Mouse (Mus musculus) midbrain, embryonic 10.5 days (tissue): ENCODE measurements around the gene Lnx2. TPM values are rescaled to one million over a fixed set of nuclear protein-coding genes. Genes with fewer than 3 reads are reported as not detected.
A peak's percentile ranks its signal among the peaks of the same experiment; 100 is the strongest.

Experiments
- DNase-seq: peaks from one replicate; pipeline ENCODE4 v3.0.0-alpha.2; 2017; ENCODE audit warnings: low spot score
- H3K27ac ChIP-seq: fragments of 300-500 bp; sonication (generic); replicated peaks from 2 replicates; pipeline ENCODE4 v1.5.1; 2016; ENCODE audit warnings: mild to moderate bottlenecking
- H3K27me3 ChIP-seq: fragments of 300-500 bp; sonication (generic); 2 replicates; pipeline ENCODE4 v1.6.1; 2016; ENCODE audit warnings: low read depth, mild to moderate bottlenecking; ENCODE audit not compliant: poor library complexity, severe bottlenecking
- H3K36me3 ChIP-seq: fragments of 300-500 bp; sonication (generic); 2 replicates; pipeline ENCODE4 v1.6.1; 2016; ENCODE audit warnings: mild to moderate bottlenecking, moderate library complexity
- H3K4me1 ChIP-seq: fragments of 300-500 bp; sonication (generic); 2 replicates; pipeline ENCODE4 v1.6.1; 2016
- H3K4me3 ChIP-seq: fragments of 300-500 bp; sonication (generic); 2 replicates; pipeline ENCODE4 v1.5.1; 2016; ENCODE audit warnings: mild to moderate bottlenecking, moderate library complexity
- H3K9me3 ChIP-seq: fragments of 300-500 bp; sonication (generic); replicated peaks from 2 replicates; pipeline ENCODE4 v1.6.1; 2016; ENCODE audit warnings: mild to moderate bottlenecking
- WGBS: fragments of 180-500 bp; shearing (Covaris S2); methylation state at CpG from one replicate; pipeline ENCODE4 v1.1.7; 2016; 5-methylcytosine and 5-hydroxymethylcytosine counted together
- polyA plus RNA-seq: library from polyadenylated mRNA; unstranded; fragments of >200 nt; fragmentation: Nextera tagmentation; extraction: Ambion mirVana; gene quantifications from 2 replicates; pipeline ENCODE4 v1.2.1, GENCODE M21; 2016

The Lnx2 gene
- polyA plus RNA-seq = 7.6 and 7.7 TPM in 2 replicates

- under 1% methylated on average over 65 of the region's 65 CpGs for WGBS
- peak; percentile 98 for DNase-seq
Measured at GRCm38 (mm10) chr5:147076026-147076798, at the start of gene Lnx2. Lnx2 (minus strand) TSS chr5:147076586.

GRCm38 (mm10) chr5:147125542-147126185, 49.3 kb upstream of the Lnx2 start:
- DNase-seq = no peak
- H3K36me3 ChIP-seq = no peaks in the 10 kb centered on the region
- no peak overlapping the region for H3K27ac ChIP-seq
- no peak overlapping the region for H3K4me3 ChIP-seq
- WGBS = 90% methylated on average over 13 of the region's 13 CpGs
- H3K4me1 ChIP-seq = peaks cover 11% of the 10 kb centered on the region
- H3K9me3 ChIP-seq = 0 out of 2 replicates have a peak, but pooled peaks cover 10% of the 10 kb centered on the region
- H3K27me3 ChIP-seq = peaks cover 51% of the 10 kb centered on the region

More at GRCm38 (mm10) chr5:147076026-147076798, at the start of gene Lnx2:
- H3K4me1 ChIP-seq = peaks cover 28% of the 10 kb centered on the region
- peak within 1 kb of the TSS; percentile 90 for H3K4me3 ChIP-seq
- no peaks in the 10 kb centered on the region for H3K9me3 ChIP-seq
- H3K27ac ChIP-seq = peak within 1 kb of the TSS; percentile 90
- H3K36me3 ChIP-seq = peaks cover 23% of the 10 kb centered on the region
- H3K27me3 ChIP-seq = peaks cover 8% of the 10 kb centered on the region

- Histone ChIP-seq H3K27ac (no peak overlapping the region), H3K27me3 (peaks cover 44% of the 10 kb centered on the region), H3K9me3 (0 out of 2 replicates have a peak, but pooled peaks cover 10% of the 10 kb centered on the region), H3K36me3 (no peaks in the 10 kb centered on the region), H3K4me3 (no peak overlapping the region), H3K4me1 (peaks cover 11% of the 10 kb centered on the region)
- 66% methylated on average over 9 of the region's 9 CpGs for WGBS
- DNase-seq = no peak
Measured at GRCm38 (mm10) chr5:147124794-147125193, 48.4 kb upstream of the Lnx2 start.

GRCm38 (mm10) chr5:147121146-147121545, 44.8 kb upstream of the Lnx2 start:
- H3K27me3 ChIP-seq = peaks cover 24% of the 10 kb centered on the region
- 95% methylated on average over 4 of the region's 4 CpGs for WGBS
- 0 out of 2 replicates have a peak, but pooled peaks cover 4% of the 10 kb centered on the region for H3K9me3 ChIP-seq
- DNase-seq = no peak
- H3K27ac ChIP-seq = no peak overlapping the region
- no peak overlapping the region for H3K4me3 ChIP-seq
- peaks cover 15% of the 10 kb centered on the region for H3K4me1 ChIP-seq
- no peaks in the 10 kb centered on the region for H3K36me3 ChIP-seq

DNA sequence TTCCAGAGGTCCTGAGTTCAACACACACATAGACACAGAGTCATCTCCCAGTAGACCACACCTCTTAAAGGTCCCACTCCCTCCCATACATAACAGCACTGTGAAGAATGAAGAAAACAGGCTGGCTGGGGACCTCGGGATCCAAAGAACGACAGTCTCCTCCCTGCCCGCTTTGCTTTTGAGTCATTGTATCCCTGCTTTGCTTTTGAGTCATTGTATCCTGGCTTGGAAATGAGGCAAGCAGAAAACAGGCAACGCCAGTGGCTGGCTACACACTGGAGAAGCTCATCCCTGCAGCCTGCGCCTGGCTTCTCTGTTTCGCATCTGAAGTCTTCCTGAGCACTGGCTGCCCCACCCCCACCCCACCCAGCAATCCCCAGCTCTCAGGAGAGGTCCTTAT, 40.6 kb upstream of the Lnx2 start:
- peaks cover 5% of the 10 kb centered on the region for H3K4me1 ChIP-seq
- no peaks in the 10 kb centered on the region for H3K27me3 ChIP-seq
- no peak overlapping the region for H3K4me3 ChIP-seq
- 23% methylated on average over 6 of the region's 6 CpGs for WGBS
- peaks cover 25% of the 10 kb centered on the region for H3K9me3 ChIP-seq
- no peak for DNase-seq
- no peak overlapping the region for H3K27ac ChIP-seq
- peaks cover 21% of the 10 kb centered on the region for H3K36me3 ChIP-seq

- Histone ChIP-seq H3K9me3 (peaks cover 29% of the 10 kb centered on the region), H3K4me3 (no peak overlapping the region), H3K36me3 (peaks cover 31% of the 10 kb centered on the region), H3K4me1 (peaks cover 5% of the 10 kb centered on the region), H3K27me3 (no peaks in the 10 kb centered on the region), H3K27ac (no peak overlapping the region)
- no peak for DNase-seq
- WGBS = 91% methylated on average over 4 of the region's 4 CpGs
Measured at GRCm38 (mm10) chr5:147115631-147116030, 39.2 kb upstream of the Lnx2 start.

DNA sequence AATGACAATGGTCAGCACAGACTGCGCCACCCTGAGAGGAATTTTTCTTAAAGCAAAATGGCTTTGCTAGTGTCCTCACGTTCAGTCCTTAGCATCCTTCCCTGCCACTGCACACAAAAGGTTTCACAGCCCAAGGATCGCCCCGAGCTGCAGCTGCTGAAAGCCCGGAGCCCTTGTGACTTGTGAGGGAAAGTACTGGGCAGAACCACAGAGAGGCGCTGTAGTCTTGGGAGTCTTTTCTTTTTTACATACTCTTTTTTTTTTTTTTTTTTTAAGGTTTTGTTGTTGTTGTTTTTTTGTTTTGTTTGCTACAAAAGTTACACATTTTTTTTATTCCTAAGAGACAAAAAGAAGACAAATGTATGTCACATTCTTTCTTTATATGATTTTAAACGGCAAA, 38.4 kb upstream of the Lnx2 start:
- Histone ChIP-seq H3K27me3 (no peaks in the 10 kb centered on the region), H3K9me3 (peaks cover 29% of the 10 kb centered on the region), H3K4me3 (no peak overlapping the region), H3K27ac (no peak overlapping the region), H3K4me1 (peaks cover 5% of the 10 kb centered on the region), H3K36me3 (peaks cover 39% of the 10 kb centered on the region)
- 81% methylated on average over 7 of the region's 7 CpGs for WGBS
- DNase-seq = no peak

GRCm38 (mm10) chr5:147108861-147109591, 32.6 kb upstream of the Lnx2 start:
- Histone ChIP-seq H3K4me3 (no peak overlapping the region), H3K36me3 (peaks cover 90% of the 10 kb centered on the region)
- 89% methylated on average over 13 of the region's 13 CpGs for WGBS

DNA sequence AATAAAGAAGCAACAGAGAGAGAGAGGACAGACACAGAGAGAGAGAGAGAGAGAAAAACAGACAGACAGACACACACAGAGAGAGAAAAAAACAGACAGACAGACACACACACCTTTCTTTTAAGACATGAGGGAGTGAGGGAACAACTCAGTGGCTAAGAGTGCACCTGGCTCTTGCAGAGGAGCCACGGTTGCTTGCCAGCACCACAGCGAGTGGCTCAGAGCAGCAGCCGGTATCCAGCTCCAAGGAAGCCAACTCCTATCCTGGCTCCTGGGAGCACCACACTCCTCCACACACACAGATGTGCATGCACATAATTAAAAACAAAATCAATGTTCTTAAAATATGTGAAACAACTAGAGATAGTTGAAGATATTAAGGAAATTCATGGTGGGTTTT, 30.9 kb upstream of the Lnx2 start:
- Histone ChIP-seq H3K36me3 (peaks cover 91% of the 10 kb centered on the region), H3K9me3 (peaks cover 10% of the 10 kb centered on the region; the same call in 1 of the 2 replicates), H3K4me3 (no peak overlapping the region), H3K27me3 (no peaks in the 10 kb centered on the region), H3K27ac (no peak overlapping the region), H3K4me1 (no peaks in the 10 kb centered on the region)
- 94% methylated on average over 3 of the region's 3 CpGs for WGBS
- no peak for DNase-seq

More at GRCm38 (mm10) chr5:147108861-147109591, 32.6 kb upstream of the Lnx2 start:
- no peak overlapping the region for H3K27ac ChIP-seq
- H3K27me3 ChIP-seq = no peaks in the 10 kb centered on the region
- H3K9me3 ChIP-seq = peaks cover 21% of the 10 kb centered on the region
- DNase-seq = no peak
- H3K4me1 ChIP-seq = no peaks in the 10 kb centered on the region

GRCm38 (mm10) chr5:147102295-147102694, 25.9 kb upstream of the Lnx2 start:
- Histone ChIP-seq H3K27me3 (no peaks in the 10 kb centered on the region), H3K4me3 (no peak overlapping the region), H3K9me3 (no peaks in the 10 kb centered on the region), H3K36me3 (peaks cover 72% of the 10 kb centered on the region), H3K27ac (no peak overlapping the region), H3K4me1 (no peaks in the 10 kb centered on the region)
- WGBS = 91% methylated on average over 6 of the region's 6 CpGs
- DNase-seq = no peak

DNA sequence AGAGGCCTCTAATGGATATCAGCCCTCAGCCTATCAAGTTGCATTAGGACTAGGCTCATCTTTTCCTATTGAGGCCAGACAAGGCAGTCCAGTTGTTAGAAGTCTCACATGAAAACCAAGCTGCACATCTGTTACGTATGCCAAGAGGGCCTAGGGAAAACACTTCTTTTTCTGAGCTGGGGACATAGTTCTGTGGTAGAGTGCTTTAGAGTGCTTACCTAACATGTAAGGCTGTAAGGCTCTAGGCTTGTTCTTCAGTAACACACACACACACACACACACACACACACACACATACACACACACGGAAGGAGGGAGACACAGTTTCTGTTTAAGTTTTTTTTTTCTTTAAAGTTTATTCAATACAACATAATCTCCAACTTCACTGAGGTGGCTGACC, 23.8 kb upstream of the Lnx2 start:
- no peak for DNase-seq
- WGBS = 84% methylated on average over 2 of the region's 2 CpGs
- Histone ChIP-seq H3K4me3 (no peak overlapping the region), H3K27ac (no peak overlapping the region), H3K9me3 (no peaks in the 10 kb centered on the region), H3K36me3 (peaks cover 69% of the 10 kb centered on the region), H3K4me1 (no peaks in the 10 kb centered on the region), H3K27me3 (no peaks in the 10 kb centered on the region)

DNA sequence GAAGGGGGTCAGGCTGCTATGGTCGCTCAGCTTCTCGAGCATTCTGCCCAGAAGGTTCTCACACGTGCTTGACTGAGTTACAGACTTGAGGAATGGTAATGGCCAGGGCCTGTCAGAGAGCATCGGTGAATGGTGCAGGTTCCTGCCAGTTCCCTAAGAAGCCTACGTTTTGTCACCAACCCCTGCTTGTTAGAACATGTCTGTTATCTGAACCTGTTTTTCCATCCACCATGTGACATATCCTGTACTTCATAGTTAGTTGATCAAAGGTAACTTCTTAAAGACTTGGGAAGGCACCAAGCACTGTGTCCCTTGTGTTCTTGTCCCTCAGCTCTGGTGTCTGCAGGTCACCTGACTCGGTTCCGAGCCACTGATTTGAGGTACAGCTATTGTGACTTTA, 22.3 kb upstream of the Lnx2 start:
- no peak for DNase-seq
- Histone ChIP-seq H3K27ac (no peak overlapping the region), H3K9me3 (no peaks in the 10 kb centered on the region), H3K4me1 (no peaks in the 10 kb centered on the region), H3K4me3 (no peak overlapping the region), H3K27me3 (no peaks in the 10 kb centered on the region), H3K36me3 (peaks cover 60% of the 10 kb centered on the region)
- WGBS = 92% methylated on average over 7 of the region's 7 CpGs
